Mouse (Mus musculus) heart, adult 2 months (tissue): ENCODE results near the gene Metap1. TPM values are rescaled to one million over a fixed set of nuclear protein-coding genes. Genes with fewer than 3 reads are reported as not detected.

Experiments
- DNase-seq, 2 experiments: peaks; one replicate each; pipeline ENCODE4 v3.0.0; 2021
- H3K27ac ChIP-seq: fragments of 200-600 bp; 2 replicates; pipeline ENCODE4 v1.8.1; 2022
- H3K27me3 ChIP-seq: fragments of 200-500 bp; 2 replicates; pipeline ENCODE4 v1.6.1; 2012; ENCODE audit warnings: mild to moderate bottlenecking, low read length, inconsistent platforms, mixed read lengths; ENCODE audit not compliant: control insufficient read depth, insufficient read depth
- H3K36me3 ChIP-seq: fragments of 200-500 bp; 2 replicates; pipeline ENCODE4 v1.6.1; 2012; ENCODE audit warnings: low read length, inconsistent platforms; ENCODE audit not compliant: control insufficient read depth, insufficient read depth
- H3K4me1 ChIP-seq: fragments of 200-500 bp; 2 replicates; pipeline ENCODE4 v1.6.1; 2011; ENCODE audit warnings: low read length; ENCODE audit not compliant: control insufficient read depth, insufficient read depth
- H3K4me3 ChIP-seq: fragments of 200-600 bp; 2 replicates; pipeline ENCODE4 v1.8.1; 2022
- H3K79me2 ChIP-seq: fragments of 200-500 bp; replicated peaks from 2 replicates; pipeline ENCODE4 v1.6.1; 2012; ENCODE audit warnings: mild to moderate bottlenecking, inconsistent platforms, low read length, moderate library complexity, mixed read lengths; ENCODE audit not compliant: control insufficient read depth, insufficient read depth
- H3K9ac ChIP-seq: fragments of 200-500 bp; 2 replicates; pipeline ENCODE4 v1.6.1; 2012; ENCODE audit warnings: low read depth, mild to moderate bottlenecking, control low read depth, inconsistent platforms, low read length, mixed read lengths
- CTCF ChIP-seq: fragments of 200-600 bp; IDR thresholded peaks from 2 replicates; pipeline ENCODE4 v1.8.1; 2022; ENCODE audit warnings: antibody characterized with exemption, mild to moderate bottlenecking, moderate library complexity
- EP300 ChIP-seq: fragments of 200-500 bp; IDR thresholded peaks from 2 replicates; pipeline ENCODE4 v1.6.1; 2011; ENCODE audit warnings: low read depth, low read length, control low read depth; ENCODE audit not compliant: insufficient read depth
- POLR2A ChIP-seq: fragments of 200-500 bp; IDR thresholded peaks from 2 replicates; pipeline ENCODE4 v1.6.1; 2011; ENCODE audit warnings: mild to moderate bottlenecking, low read depth, low read length, control low read depth; ENCODE audit not compliant: insufficient read depth
- WGBS: fragments of 180-500 bp; shearing (Covaris S2); methylation state at CpG from one replicate; pipeline ENCODE4 v1.1.7; 2018; 5-methylcytosine and 5-hydroxymethylcytosine counted together
- intact Hi-C: fragments of 180-260 bp; cut with DNase I; formaldehyde crosslinking; loops from one replicate; pipeline ENCODE4 v1.15.1; 2025
- polyA plus RNA-seq: library from polyadenylated mRNA; depleted of rRNA; stranded (reverse); fragments of >200 nt; gene quantifications from 2 replicates; pipeline ENCODE4 v1.2.3, GENCODE M21; 2012
- total RNA-seq, 2 experiments: library from RNA; stranded (reverse); gene quantifications; 2 replicates each; pipeline ENCODE4 v1.2.3; 2021

The Metap1 gene
- total and polyA plus RNA-seq, 3 experiments, result 21.3 to 39.1 (median 34.5) TPM

DNA sequence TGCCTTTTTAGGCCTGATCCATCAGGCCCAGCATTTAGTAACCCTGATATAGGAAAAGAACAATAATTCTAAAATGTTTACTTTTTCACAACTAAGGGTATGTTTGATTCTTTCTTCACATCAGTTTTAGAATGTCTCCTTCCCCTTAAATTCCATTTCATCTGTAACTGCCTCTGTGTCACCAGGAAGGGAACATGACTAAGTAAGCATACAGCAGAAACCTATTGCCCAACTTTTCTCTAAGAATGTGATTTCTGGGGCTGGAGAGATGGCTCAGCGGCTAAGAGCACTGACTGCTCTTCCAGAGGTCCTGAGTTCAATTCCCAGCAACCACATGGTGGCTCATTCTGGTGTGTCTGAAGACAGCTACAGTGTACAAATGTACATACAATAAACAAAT is 35.1 kb downstream of the Metap1 start:
- TF ChIP-seq EP300, result no peak
- TF ChIP-seq POLR2A, result no peak
- no peak for TF ChIP-seq CTCF
- intact Hi-C loops, result no loop called here
- Histone ChIP-seq H3K4me3 (no peak overlapping the region), H3K27ac (no peak overlapping the region), H3K79me2 (no peaks in the 10 kb centered on the region), H3K36me3 (no peaks in the 10 kb centered on the region), H3K4me1 (no peaks in the 10 kb centered on the region), H3K9ac (no peak overlapping the region), H3K27me3 (no peaks in the 10 kb centered on the region)
- WGBS, result 93% methylated on average over 1 of the region's 1 CpGs
- DNase-seq, result no peak

DNA sequence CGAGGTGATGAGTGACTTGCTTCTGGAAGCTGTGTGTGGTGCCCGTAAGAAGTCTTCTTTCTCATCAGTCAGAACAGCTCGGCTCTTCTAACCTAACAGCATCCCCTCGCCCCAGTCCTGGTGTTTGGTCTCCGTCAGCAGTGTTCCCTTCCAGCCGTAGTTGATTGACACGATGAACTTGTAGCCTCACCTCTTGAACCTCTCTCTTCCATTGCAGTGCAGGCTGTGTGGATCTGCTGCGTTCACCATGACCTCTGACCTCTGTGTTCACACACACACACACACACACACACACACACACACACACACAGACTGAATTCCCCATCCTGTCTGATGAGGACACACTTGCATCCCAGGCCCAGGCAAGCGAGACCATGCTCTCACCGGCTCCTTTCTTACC is 37.1 kb downstream of the Metap1 start:
- H3K27me3 ChIP-seq, result no peaks in the 10 kb centered on the region
- H3K4me3 ChIP-seq, result no peak overlapping the region
- H3K9ac ChIP-seq, result no peak overlapping the region
- TF ChIP-seq CTCF (no peak), POLR2A (no peak), EP300 (no peak)
- peaks cover 3% of the 10 kb centered on the region; the same call in 1 of the 2 replicates for H3K4me1 ChIP-seq
- no peaks in the 10 kb centered on the region for H3K79me2 ChIP-seq
- H3K36me3 ChIP-seq, result no peaks in the 10 kb centered on the region; the same call in none of the 2 replicates
- DNase-seq, result no peak
- 90% methylated on average over 10 of the region's 10 CpGs for WGBS
- no peak overlapping the region for H3K27ac ChIP-seq
- intact Hi-C loops, result no loop called here

DNA sequence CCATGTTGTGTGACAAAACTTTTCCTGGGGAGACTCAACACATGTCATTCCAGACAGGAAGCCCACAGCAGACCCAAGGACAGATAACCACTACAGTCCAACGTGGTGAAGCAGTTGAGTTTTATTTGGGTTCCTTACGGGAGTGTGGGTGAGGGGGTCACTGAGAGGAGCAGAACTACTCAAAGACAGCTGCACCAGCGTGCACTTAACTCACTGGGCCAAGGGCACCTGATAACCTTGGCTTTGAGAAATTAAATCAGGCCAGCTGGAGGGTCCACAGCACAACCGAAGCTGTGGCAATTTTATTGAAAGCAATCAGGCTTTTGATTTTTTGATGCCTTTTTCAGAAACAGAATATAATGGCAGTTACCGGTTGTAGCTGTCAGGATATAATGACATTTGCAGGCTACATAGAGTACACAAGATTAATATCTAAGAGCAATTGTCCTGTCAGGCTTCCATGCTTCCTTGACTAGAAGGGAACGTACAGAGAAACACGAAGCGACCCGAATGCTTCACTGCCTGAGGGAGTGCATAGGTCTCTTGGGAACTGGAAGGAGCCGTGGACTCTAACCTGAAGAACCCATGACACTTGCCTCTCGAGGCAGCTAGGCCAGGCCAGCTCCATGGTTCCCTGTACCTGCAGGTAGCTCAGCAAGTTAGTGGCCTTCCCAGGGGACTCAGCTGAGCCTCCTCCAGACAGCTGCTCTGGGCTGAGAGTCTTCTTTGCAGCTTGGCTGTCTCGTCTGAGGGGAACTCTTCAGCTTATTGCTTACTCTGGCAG is 41.0 kb downstream of the Metap1 start:
- intact Hi-C loops, result loop anchor here (10.0 kb wide), 1 partner anchor 583 kb away; the partner anchor contains the start of genes Dnajb14 and H2afz
- H3K9ac ChIP-seq, result no peak overlapping the region
- H3K79me2 ChIP-seq, result no peaks in the 10 kb centered on the region
- no peaks in the 10 kb centered on the region; the same call in none of the 2 replicates for H3K36me3 ChIP-seq
- no peak overlapping the region for H3K27ac ChIP-seq
- H3K4me1 ChIP-seq, result peaks cover 4% of the 10 kb centered on the region; the same call in 1 of the 2 replicates
- H3K4me3 ChIP-seq, result no peak overlapping the region
- no peaks in the 10 kb centered on the region for H3K27me3 ChIP-seq
- no peak for DNase-seq
- no peak for TF ChIP-seq CTCF
- TF ChIP-seq EP300, result no peak
- no peak for TF ChIP-seq POLR2A
- WGBS, result 35% methylated on average over 12 of the region's 12 CpGs

DNA sequence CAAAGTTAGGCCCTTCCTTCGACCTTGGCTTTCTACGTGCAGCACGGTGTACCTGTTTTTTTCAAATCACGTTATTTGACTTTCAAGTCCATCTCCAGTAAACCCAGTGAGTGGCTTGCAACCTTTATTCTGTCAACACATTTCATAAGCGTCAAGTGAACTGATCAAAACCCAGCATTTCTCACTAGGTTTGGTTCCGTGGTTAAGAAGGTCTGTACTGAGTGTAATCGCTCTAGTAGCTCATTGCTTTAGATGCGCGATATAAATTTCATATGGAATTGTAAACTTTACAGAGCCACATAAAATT is 45.9 kb downstream of the Metap1 start:
- Histone ChIP-seq H3K36me3 (no peaks in the 10 kb centered on the region; the same call in none of the 2 replicates), H3K4me3 (peak overlapping the region; percentile 83), H3K4me1 (peaks cover 4% of the 10 kb centered on the region; the same call in 1 of the 2 replicates), H3K27ac (peak overlapping the region; percentile 75), H3K27me3 (no peaks in the 10 kb centered on the region), H3K9ac (peak overlapping the region; percentile 97), H3K79me2 (no peaks in the 10 kb centered on the region)
- DNase-seq, result no peak
- 4% methylated on average over 9 of the region's 9 CpGs for WGBS
- no peak for TF ChIP-seq POLR2A
- no peak for TF ChIP-seq EP300
- TF ChIP-seq CTCF, result no peak
- intact Hi-C loops, result loop anchor here (2.0 to 10.0 kb wide), 3 partner anchors 45 to 579 kb away; partner anchors contain the start of genes Dnajb14, Eif4e, H2afz and Metap1

DNA sequence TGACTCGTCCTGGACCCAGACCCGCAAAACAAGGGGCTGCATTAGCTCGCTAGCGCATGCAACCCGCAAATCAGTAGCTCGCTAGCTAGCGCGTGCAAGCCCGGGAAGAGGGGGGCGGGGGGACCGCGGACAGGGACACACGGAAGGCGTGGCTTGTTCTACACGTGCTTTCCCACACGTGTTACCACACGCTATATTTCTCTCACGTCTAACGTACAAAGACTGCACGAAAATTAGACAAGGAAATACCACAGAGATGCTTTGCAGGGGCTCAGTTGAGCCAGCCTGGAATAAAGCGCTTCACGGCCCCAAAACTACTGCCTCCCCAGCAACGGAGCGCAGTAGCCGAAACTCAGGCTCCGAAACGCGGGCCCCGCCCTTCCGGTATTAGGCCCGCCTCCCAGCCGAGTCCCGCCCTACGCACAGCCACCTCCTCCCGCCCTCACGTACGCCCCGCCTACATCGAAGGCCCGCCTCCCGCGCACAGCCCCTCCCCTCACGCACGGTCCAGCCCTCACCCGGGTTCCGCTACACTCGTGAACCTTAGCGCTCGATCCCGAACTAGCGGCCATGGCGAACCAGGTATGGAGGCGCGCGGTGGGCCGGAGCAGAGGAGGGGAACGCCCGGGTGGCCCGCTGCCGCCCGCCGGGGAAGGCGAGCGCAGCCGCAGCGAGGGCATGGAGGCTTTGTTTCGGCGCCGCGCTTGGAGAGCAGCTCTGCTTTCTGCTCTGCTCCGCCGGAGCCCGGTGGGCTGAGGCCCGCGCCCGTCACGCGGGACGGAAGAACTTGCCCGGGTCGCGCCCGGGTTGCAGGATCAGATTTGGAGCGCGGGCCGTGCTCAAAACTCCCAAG is 46.5 kb downstream of the Metap1 start, which contains the start of gene Adh5:
TSS of gene Adh5 (plus strand) at position 482 of the 853 bp plus-strand sequence.
- H3K27me3 ChIP-seq, result no peaks in the 10 kb centered on the region
- under 1% methylated on average over 86 of the region's 86 CpGs for WGBS
- H3K36me3 ChIP-seq, result no peaks in the 10 kb centered on the region; the same call in none of the 2 replicates
- H3K79me2 ChIP-seq, result no peaks in the 10 kb centered on the region
- intact Hi-C loops, result loop anchor here (2.0 to 10.0 kb wide), 3 partner anchors 46 to 578 kb away; partner anchors contain the start of genes Dnajb14, Eif4e, H2afz and Metap1
- peak; percentile 92 to 95 for DNase-seq
- TF ChIP-seq EP300 (0 out of 2 replicates have a peak, but pooled peaks have one; percentile 40), CTCF (peak; percentile 19; the same call in 1 of the 2 replicates), POLR2A (peak; percentile 84)
- H3K27ac ChIP-seq, result peak within 1 kb of the TSS; percentile 75
- H3K9ac ChIP-seq, result peak within 1 kb of the TSS; percentile 97
- H3K4me3 ChIP-seq, result peak within 1 kb of the TSS; percentile 83
- H3K4me1 ChIP-seq, result peaks cover 2% of the 10 kb centered on the region; the same call in 1 of the 2 replicates

DNA sequence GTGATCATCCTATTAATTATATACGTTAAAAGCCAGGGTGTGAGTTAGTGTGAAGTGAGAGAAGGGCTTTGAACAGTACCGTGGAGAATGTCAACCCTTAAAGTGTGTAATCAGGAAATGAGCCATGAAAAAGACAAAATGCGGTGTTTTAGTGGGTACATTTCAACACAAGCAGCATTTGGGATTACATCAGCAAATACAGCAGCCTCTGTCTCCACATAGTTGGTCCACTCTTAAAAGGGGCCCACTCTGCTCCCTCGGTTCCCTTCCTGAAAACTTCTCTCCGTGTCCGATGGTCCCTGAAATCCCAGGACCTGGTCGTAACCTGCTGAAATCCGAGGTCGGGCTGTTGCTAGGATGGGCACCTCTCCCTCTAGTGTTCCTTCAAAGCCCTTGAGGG is 47.1 kb downstream of the Metap1 start:
- H3K4me1 ChIP-seq, result peaks cover 2% of the 10 kb centered on the region; the same call in 1 of the 2 replicates
- H3K27ac ChIP-seq, result peak overlapping the region; percentile 32; the same call in 1 of the 2 replicates
- H3K27me3 ChIP-seq, result no peaks in the 10 kb centered on the region
- 3% methylated on average over 9 of the region's 9 CpGs for WGBS
- intact Hi-C loops, result loop anchor here (2.0 to 10.0 kb wide), 3 partner anchors 47 to 577 kb away; partner anchors contain the start of genes Dnajb14, Eif4e, H2afz and Metap1
- H3K9ac ChIP-seq, result peak overlapping the region; percentile 32
- no peak for DNase-seq
- TF ChIP-seq EP300, result no peak
- TF ChIP-seq POLR2A, result no peak
- TF ChIP-seq CTCF, result no peak
- H3K36me3 ChIP-seq, result no peaks in the 10 kb centered on the region
- H3K4me3 ChIP-seq, result peak overlapping the region; percentile 83
- H3K79me2 ChIP-seq, result no peaks in the 10 kb centered on the region
